Mouse (Mus musculus) brain, embryonic 14.5 days (tissue): ENCODE data around the gene Lipt2. TPM values are rescaled to one million over a fixed set of nuclear protein-coding genes. Genes with fewer than 3 reads are reported as not detected.

Source experiments
- DNase-seq: peaks from one replicate; pipeline ENCODE4 v3.0.0-alpha.2; 2011; ENCODE audit warnings: low read depth
- CTCF ChIP-seq: fragments of 200-500 bp; IDR thresholded peaks from 2 replicates; pipeline ENCODE4 v1.5.1; 2012; ENCODE audit warnings: inconsistent platforms, mild to moderate bottlenecking, moderate library complexity, borderline replicate concordance; ENCODE audit not compliant: insufficient read depth, insufficient read length; ENCODE audit errors: extremely low read depth
- POLR2A ChIP-seq: fragments of 200-500 bp; IDR thresholded peaks from 2 replicates; pipeline ENCODE4 v1.6.1; 2012; ENCODE audit warnings: mild to moderate bottlenecking, inconsistent platforms, borderline replicate concordance; ENCODE audit not compliant: poor library complexity, insufficient read depth, insufficient read length, severe bottlenecking; ENCODE audit errors: extremely low read depth
- polyA plus RNA-seq: library from polyadenylated mRNA; depleted of rRNA; stranded (reverse); fragments of >200 nt; gene quantifications from 2 replicates; pipeline ENCODE4 v1.2.3, GENCODE M21; 2012; rRNA removed

The Lipt2 gene
- polyA plus RNA-seq, 1 experiment, result 10.6 TPM

GRCm38 (mm10) chr7:100204871-100205270 lies 45.8 kb downstream of the Lipt2 start:
- DNase-seq, result no peak
- TF ChIP-seq POLR2A (no peak), CTCF (no peak)

- TF ChIP-seq POLR2A, result no peak
- no peak for TF ChIP-seq CTCF
- no peak for DNase-seq
Observed at GRCm38 (mm10) chr7:100206144-100206543, 47.1 kb downstream of the Lipt2 start.

GRCm38 (mm10) chr7:100207886-100208285 lies 48.8 kb downstream of the Lipt2 start:
- no peak for TF ChIP-seq CTCF
- TF ChIP-seq POLR2A, result no peak
- DNase-seq, result no peak

Other genes with a start within 250 kb of the Lipt2 start
- gene Rnf169, start 178.8 kb upstream of the Lipt2 start, polyA plus RNA-seq, result 6.8 and 10.1 TPM in 2 replicates
- 0.13 and 0.21 TPM in 2 replicates for gene Chrdl2, start 153.1 kb upstream of the Lipt2 start, polyA plus RNA-seq
- 42.1 and 44.6 TPM in 2 replicates for gene Pold3, start 37.7 kb upstream of the Lipt2 start, polyA plus RNA-seq
- gene Kcne3, start 17.2 kb downstream of the Lipt2 start, polyA plus RNA-seq, result 1.5 and 1.9 TPM in 2 replicates
- 26.1 and 43.5 TPM in 2 replicates for gene Pgm2l1, start 68.1 kb downstream of the Lipt2 start, polyA plus RNA-seq
- gene P4ha3, start 126.2 kb downstream of the Lipt2 start, polyA plus RNA-seq, result 7.8 and 22.0 TPM in 2 replicates
- gene C2cd3, start 213.0 kb downstream of the Lipt2 start, polyA plus RNA-seq, result 38.3 and 40.3 TPM in 2 replicates
- gene Ppme1, start 213.0 kb downstream of the Lipt2 start, polyA plus RNA-seq, result 184 and 224 TPM in 2 replicates